Mouse (Mus musculus) limb, embryonic 11.5 days (tissue): ENCODE measurements around the gene Jchain. TPM values are rescaled to one million over a fixed set of nuclear protein-coding genes. Genes with fewer than 3 reads are reported as not detected.

ENCODE experiments used
- ATAC-seq: fragments of 200-750 bp; cut with Nextera tagmentation; 2 replicates; pipeline ENCODE4 v1.8.0; 2017; ENCODE audit warnings: low read depth; ENCODE audit not compliant: insufficient number of reproducible peaks, low FRiP score, low TSS enrichment
- DNase-seq: peaks from one replicate; pipeline ENCODE4 v3.0.0-alpha.2; 2015; ENCODE audit warnings: low spot score
- H3K27ac ChIP-seq: fragments of 300-500 bp; sonication (generic); replicated peaks from 2 replicates; pipeline ENCODE4 v1.5.1; 2014; ENCODE audit warnings: low read depth, mild to moderate bottlenecking, low read length
- H3K27me3 ChIP-seq: fragments of 300-500 bp; sonication (generic); 2 replicates; pipeline ENCODE4 v1.6.1; 2014; ENCODE audit warnings: mild to moderate bottlenecking, low read length, mixed read lengths; ENCODE audit not compliant: control insufficient read depth, insufficient read depth
- H3K36me3 ChIP-seq: fragments of 300-500 bp; sonication (generic); 2 replicates; pipeline ENCODE4 v1.6.1; 2014; ENCODE audit warnings: mild to moderate bottlenecking, low read length, moderate library complexity, mixed read lengths; ENCODE audit not compliant: control insufficient read depth, insufficient read depth
- H3K4me1 ChIP-seq: fragments of 300-500 bp; sonication (generic); 2 replicates; pipeline ENCODE4 v1.6.1; 2014; ENCODE audit warnings: low read length, mixed read lengths; ENCODE audit not compliant: control insufficient read depth, insufficient read depth
- H3K4me2 ChIP-seq: fragments of 300-500 bp; sonication (generic); 2 replicates; pipeline ENCODE4 v1.6.1; 2014; ENCODE audit warnings: low read depth, mild to moderate bottlenecking, moderate library complexity; ENCODE audit not compliant: severe bottlenecking
- H3K4me3 ChIP-seq: fragments of 300-500 bp; sonication (generic); 2 replicates; pipeline ENCODE4 v1.5.1; 2014; ENCODE audit warnings: low read depth, low read length
- H3K9ac ChIP-seq: fragments of 300-500 bp; sonication (generic); 2 replicates; pipeline ENCODE4 v1.6.1; 2014; ENCODE audit warnings: mild to moderate bottlenecking, low read length
- H3K9me3 ChIP-seq: fragments of 300-500 bp; sonication (generic); 2 replicates; pipeline ENCODE4 v1.6.1; 2016; ENCODE audit warnings: low read length; ENCODE audit not compliant: control insufficient read depth
- WGBS: fragments of 180-500 bp; shearing (Covaris S2); extraction: QIAGEN DNeasy Blood & Tissue Kit; methylation state at CpG from one replicate; pipeline ENCODE4 v1.1.7; 2014; 5-methylcytosine and 5-hydroxymethylcytosine counted together
- polyA plus RNA-seq: library from polyadenylated mRNA; unstranded; fragments of >200 nt; fragmentation: Nextera tagmentation; extraction: Ambion mirVana; gene quantifications from 2 replicates; pipeline ENCODE4 v1.2.1, GENCODE M21; 2014

Jchain gene
- 0.17 TPM in 1 of 2 replicates, not detected in the other for polyA plus RNA-seq

GRCm38 (mm10) chr5:88527657-88528056, at the start of gene Jchain:
Jchain (minus strand) TSS chr5:88527891.
- Histone ChIP-seq H3K9ac (no peak within 1 kb of the TSS), H3K27me3 (no peaks in the 10 kb centered on the region), H3K4me1 (no peaks in the 10 kb centered on the region), H3K9me3 (no peaks in the 10 kb centered on the region), H3K36me3 (no peaks in the 10 kb centered on the region), H3K4me2 (no peak within 1 kb of the TSS), H3K27ac (no peak within 1 kb of the TSS), H3K4me3 (no peak within 1 kb of the TSS)
- 91% methylated on average over 3 of the region's 3 CpGs for WGBS
- ATAC-seq (no peak), DNase-seq (no peak)

GRCm38 (mm10) chr5:88575506-88576338, 48.0 kb upstream of the Jchain start:
- Histone ChIP-seq H3K9ac (no peak overlapping the region), H3K4me3 (no peak overlapping the region)

GRCm38 (mm10) chr5:88574829-88575228, 47.1 kb upstream of the Jchain start:
- H3K4me2 ChIP-seq, result no peak overlapping the region
- H3K27me3 ChIP-seq, result no peaks in the 10 kb centered on the region
- no peaks in the 10 kb centered on the region for H3K9me3 ChIP-seq
- DNase-seq (no peak), ATAC-seq (no peak)
- 0 out of 2 replicates have a peak, but pooled peaks cover 3% of the 10 kb centered on the region for H3K4me1 ChIP-seq
- 0 out of 2 replicates have a peak, but pooled peaks cover 3% of the 10 kb centered on the region for H3K36me3 ChIP-seq
- H3K4me3 ChIP-seq, result no peak overlapping the region
- no peak overlapping the region for H3K27ac ChIP-seq
- no peak overlapping the region for H3K9ac ChIP-seq
- 90% methylated on average over 3 of the region's 3 CpGs for WGBS

More at GRCm38 (mm10) chr5:88575506-88576338, 48.0 kb upstream of the Jchain start:
- peak; percentile 55 for DNase-seq
- Histone ChIP-seq H3K4me2 (no peak overlapping the region), H3K27me3 (no peaks in the 10 kb centered on the region), H3K36me3 (0 out of 2 replicates have a peak, but pooled peaks cover under 1% of the 10 kb centered on the region), H3K9me3 (no peaks in the 10 kb centered on the region), H3K27ac (peak overlapping the region; percentile 50; the same call in 1 of the 2 replicates), H3K4me1 (0 out of 2 replicates have a peak, but pooled peaks cover 3% of the 10 kb centered on the region)
- peak; percentile 80 for ATAC-seq
- 64% methylated on average over 3 of the region's 3 CpGs for WGBS

GRCm38 (mm10) chr5:88569541-88569940, 41.9 kb upstream of the Jchain start:
- DNase-seq (no peak), ATAC-seq (no peak)
- WGBS, result 80% methylated on average over 3 of the region's 3 CpGs
- no peak overlapping the region for H3K4me3 ChIP-seq
- H3K36me3 ChIP-seq, result 0 out of 2 replicates have a peak, but pooled peaks cover 3% of the 10 kb centered on the region
- H3K4me1 ChIP-seq, result no peaks in the 10 kb centered on the region
- no peak overlapping the region for H3K27ac ChIP-seq
- no peaks in the 10 kb centered on the region for H3K9me3 ChIP-seq
- H3K27me3 ChIP-seq, result no peaks in the 10 kb centered on the region
- H3K9ac ChIP-seq, result no peak overlapping the region
- no peak overlapping the region for H3K4me2 ChIP-seq

GRCm38 (mm10) chr5:88566034-88566841, 38.5 kb upstream of the Jchain start:
- H3K9me3 ChIP-seq, result no peaks in the 10 kb centered on the region
- no peak for DNase-seq
- no peaks in the 10 kb centered on the region for H3K4me1 ChIP-seq
- peak overlapping the region; percentile 82 for H3K9ac ChIP-seq
- H3K4me3 ChIP-seq, result peak overlapping the region; percentile 87
- 0 out of 2 replicates have a peak, but pooled peaks cover 3% of the 10 kb centered on the region for H3K36me3 ChIP-seq
- no peaks in the 10 kb centered on the region for H3K27me3 ChIP-seq
- ATAC-seq, result peak; percentile 31; the same call in 1 of the 2 replicates
- H3K4me2 ChIP-seq, result peak overlapping the region; percentile 72
- 10% methylated on average over 14 of the region's 14 CpGs for WGBS
- H3K27ac ChIP-seq, result no peak overlapping the region

- peak overlapping the region; percentile 82 for H3K9ac ChIP-seq
- under 1% methylated on average over 81 of the region's 119 CpGs for whole genome bisulfite sequencing
- ATAC-seq (peak; percentile 74), DNase-seq (peak; percentile 65)
- H3K27ac ChIP-seq, result peak overlapping the region; percentile 77
- peak overlapping the region; percentile 87 for H3K4me3 ChIP-seq
- H3K36me3 ChIP-seq, result no peaks in the 10 kb centered on the region
- H3K9me3 ChIP-seq, result no peaks in the 10 kb centered on the region
- H3K4me2 ChIP-seq, result peak overlapping the region; percentile 72
- no peaks in the 10 kb centered on the region for H3K27me3 ChIP-seq
- H3K4me1 ChIP-seq, result no peaks in the 10 kb centered on the region
Observed at GRCm38 (mm10) chr5:88565148-88566033, 37.7 kb upstream of the Jchain start.

- Histone ChIP-seq H3K9me3 (no peaks in the 10 kb centered on the region), H3K27me3 (no peaks in the 10 kb centered on the region), H3K4me2 (peak within 1 kb of the TSS; percentile 72), H3K4me3 (peak within 1 kb of the TSS; percentile 87), H3K27ac (peak within 1 kb of the TSS; percentile 77), H3K36me3 (no peaks in the 10 kb centered on the region), H3K9ac (peak within 1 kb of the TSS; percentile 82), H3K4me1 (no peaks in the 10 kb centered on the region)
- 1% methylated on average over 63 of the region's 71 CpGs for WGBS
- DNase-seq (peak; percentile 82), ATAC-seq (peak; percentile 84)
Observed at GRCm38 (mm10) chr5:88564501-88565147, 36.9 kb upstream of the Jchain start, which contains the start of gene Rufy3. Rufy3 (plus strand) TSS chr5:88565040.
